Mouse (Mus musculus): Measurements from ENCODE around the gene Trip13.

Gene Trip13

DNA sequence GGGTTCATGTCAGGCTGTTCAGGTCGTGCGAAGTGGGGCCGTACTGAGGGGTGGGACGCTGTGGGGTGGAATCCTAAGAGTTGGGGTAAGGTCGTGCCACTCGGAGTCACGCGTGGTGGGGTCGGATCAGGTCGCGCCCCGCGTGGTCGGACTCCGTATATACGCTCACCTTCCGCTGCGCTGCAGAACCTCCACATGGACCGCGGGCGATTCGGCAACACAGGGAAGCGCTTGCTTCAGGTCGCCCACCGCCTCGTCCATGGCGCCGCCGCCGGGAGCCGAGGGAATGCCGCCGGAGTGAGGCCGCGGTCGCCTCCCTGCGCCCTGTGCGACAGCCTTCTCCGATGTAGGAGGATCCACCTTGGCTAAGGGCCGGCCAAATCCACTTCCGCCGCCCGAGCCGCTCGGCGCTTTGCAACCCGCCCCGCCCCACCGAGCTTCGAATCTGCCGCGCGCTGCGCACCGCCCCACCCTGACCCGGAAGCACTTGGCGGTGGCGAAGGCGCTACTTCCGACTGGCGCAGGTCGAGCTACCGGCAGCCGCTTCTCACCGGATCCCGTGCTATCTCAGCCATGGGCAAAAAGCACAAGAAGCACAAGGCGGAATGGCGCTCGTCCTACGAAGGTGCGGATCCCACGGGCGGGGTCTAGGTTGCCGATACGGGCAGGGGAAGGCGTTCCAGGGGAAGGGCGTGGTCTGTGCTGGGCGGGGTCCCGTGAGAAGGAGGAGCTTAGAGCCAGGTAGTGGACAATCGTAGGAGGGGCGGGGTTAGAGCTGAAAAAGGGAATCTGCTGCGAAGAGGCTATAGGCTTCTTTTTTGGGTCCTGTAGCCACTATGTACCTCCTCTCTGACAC is at the start of gene Trip13, which contains the start of gene Brd9:
Gene Trip13 (minus strand): TSS at position 464 of the 856 bp plus-strand sequence.
Gene Brd9 (plus strand): TSS at position 491 of the 856 bp plus-strand sequence.
- ChIA-PET POLR2A (interaction anchor here (0.5 to 3.0 kb wide), 101 partner anchors 8 to 680 kb away, joined by 3 to 27 read pairs (median 4); partner anchors contain the start of genes Cep72 (in 3 of the 4), Pdcd6 (in 3 of the 4), Tppp (in 3 of the 4) and Ccdc127 (in 2 of the 4)), CTCF (interaction anchor here in 3 of 4 experiments (0.6 to 2.1 kb wide), 8 partner anchors 33 to 520 kb away, joined by 3 to 7 read pairs (median 3); partner anchors contain the start of gene Nkd2 (in 1 of the 3))

GRCm38 (mm10) chr13:73976935-73977334 is 39.4 kb upstream of the Trip13 start:
- CTCF ChIA-PET: no interaction called here
- POLR2A ChIA-PET: no interaction called here

- POLR2A ChIA-PET: no interaction called here
- CTCF ChIA-PET: no interaction called here
Measured at GRCm38 (mm10) chr13:73974523-73974922, 36.9 kb upstream of the Trip13 start.

DNA sequence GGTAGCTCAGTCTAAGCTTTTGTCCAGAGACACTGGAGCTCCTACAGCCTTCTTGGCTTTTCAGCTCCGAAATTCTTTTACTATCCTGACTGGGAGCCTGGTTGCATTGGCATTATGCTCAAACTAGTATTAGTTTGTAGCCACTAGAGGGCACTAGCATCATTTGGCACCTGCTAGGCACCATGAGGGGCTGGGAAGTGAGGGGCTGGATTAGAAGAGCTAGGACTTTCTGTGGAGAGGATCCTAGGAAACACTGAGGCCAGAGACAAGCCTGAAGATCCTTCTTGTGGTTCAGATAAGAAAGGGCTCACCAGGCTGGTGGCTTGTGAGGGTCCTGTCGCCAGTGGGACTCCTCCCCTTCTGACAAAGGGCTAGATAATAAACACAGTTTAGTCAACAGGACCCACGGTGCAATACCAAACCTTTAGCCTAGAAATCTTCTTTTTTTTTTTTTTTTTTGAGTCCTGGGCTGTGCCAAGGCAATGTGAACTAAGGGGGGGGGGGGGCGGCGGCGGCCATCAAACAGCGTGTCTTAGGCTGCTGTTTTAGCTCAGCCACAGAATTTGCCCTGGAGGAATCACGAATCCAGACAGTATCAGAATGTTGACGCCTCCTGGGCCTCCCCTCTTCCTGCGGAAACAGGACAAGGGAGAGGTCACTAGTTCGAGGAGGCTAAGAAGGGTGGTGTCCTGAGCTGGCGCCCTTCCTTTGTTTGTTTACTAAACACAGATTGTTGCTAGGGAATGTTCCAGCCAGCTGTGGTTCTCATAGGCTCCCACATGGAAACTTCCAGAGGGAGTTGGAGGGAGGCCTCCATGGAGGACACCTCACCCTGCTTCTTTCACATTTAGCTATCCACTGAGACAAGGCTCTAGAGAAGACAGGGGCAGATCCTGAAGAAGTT is 33.2 kb upstream of the Trip13 start:
- ChIA-PET CTCF (interaction anchor here (0.6 to 2.0 kb wide), 52 partner anchors 9 to 1186 kb away, joined by 3 to 11 read pairs (median 4); partner anchors contain the start of genes Brd9 (in 1 of the 4), Cep72 (in 1 of the 4), Slc6a18 (in 1 of the 4) and Tppp (in 1 of the 4)), POLR2A (interaction anchor here (0.6 to 2.3 kb wide), 17 partner anchors 10 to 380 kb away, joined by 3 to 10 read pairs (median 3); partner anchors contain the start of genes Brd9 (in 3 of the 4), Trip13 (in 3 of the 4), Cep72 (in 1 of the 4) and Tppp (in 1 of the 4))

- CTCF ChIA-PET: no interaction called here
- POLR2A ChIA-PET: interaction anchor here in 2 of 4 experiments (0.8 to 1.5 kb wide), 2 partner anchors 23 to 26 kb away, joined by 3 to 5 read pairs; partner anchors contain the start of genes Brd9 (in 1 of the 2) and Trip13 (in 1 of the 2)
Measured at GRCm38 (mm10) chr13:73963551-73963950, 26.0 kb upstream of the Trip13 start, which contains the start of gene Zdhhc11. TSS of gene Zdhhc11 (plus strand) at chr13:73963851.

- CTCF ChIA-PET: interaction anchor here in 2 of 4 experiments (0.6 to 1.2 kb wide), 2 partner anchors 9 to 49 kb away, joined by 5 to 7 read pairs; no protein-coding TSS in a partner anchor
- POLR2A ChIA-PET: interaction anchor here in 2 of 4 experiments (1.0 to 1.4 kb wide), 2 partner anchors 9 to 23 kb away, joined by 6 to 7 read pairs; partner anchors contain the start of genes Brd9 (in 1 of the 2) and Trip13 (in 1 of the 2)
Measured at GRCm38 (mm10) chr13:73961177-73961576, 23.6 kb upstream of the Trip13 start.

GRCm38 (mm10) chr13:73960117-73960652 is 22.6 kb upstream of the Trip13 start:
- ChIA-PET CTCF (no interaction called here), POLR2A (interaction anchor here in 2 of 4 experiments (0.9 to 1.4 kb wide), 2 partner anchors 10 to 248 kb away, joined by 3 to 7 read pairs; partner anchors contain the start of gene Exoc3 (in 1 of the 2))

DNA sequence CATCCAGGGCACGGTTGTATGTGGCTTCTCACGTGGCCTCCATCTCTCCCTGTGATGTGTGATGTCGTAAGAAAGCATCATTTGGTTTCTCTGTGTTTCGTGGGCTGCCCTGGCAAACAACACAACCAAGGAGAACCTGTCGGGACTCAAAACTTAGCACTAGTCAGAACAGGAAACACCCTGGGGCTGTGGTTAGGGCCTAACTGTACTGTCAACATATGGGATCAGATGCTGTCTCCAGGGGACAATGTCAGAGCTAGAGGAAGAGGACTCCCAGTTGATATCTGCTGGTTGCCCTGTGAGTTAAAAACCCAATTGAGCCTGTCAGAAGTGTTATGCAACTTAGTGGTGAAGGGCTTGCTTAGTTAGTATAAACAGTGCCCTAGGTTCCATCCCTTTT is 17.9 kb upstream of the Trip13 start:
- ChIA-PET CTCF (no interaction called here), POLR2A (interaction anchor here in 1 of 4 experiments (0.9 kb wide), 1 partner anchor 9 kb away, joined by 3 read pairs; no protein-coding TSS in a partner anchor)

DNA sequence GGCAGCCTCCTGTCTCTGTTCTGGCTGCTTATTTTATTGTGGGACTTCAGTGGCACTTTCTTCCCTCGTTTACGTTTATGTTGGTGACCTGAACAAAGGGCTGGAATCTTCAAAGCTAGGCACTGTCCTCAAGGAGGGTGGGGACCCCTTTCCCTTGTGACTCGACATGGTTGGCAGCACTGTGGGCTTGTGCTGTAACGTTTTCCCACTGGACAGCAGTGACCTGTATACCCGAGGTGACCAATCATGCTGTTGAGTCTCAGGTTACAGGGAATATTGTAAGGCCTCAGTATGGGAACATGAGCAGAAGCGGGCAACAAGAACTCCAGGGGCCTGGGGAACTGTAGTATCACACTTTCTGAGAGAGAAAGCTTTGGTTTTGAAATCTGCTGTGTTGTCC is 17.1 kb upstream of the Trip13 start:
- CTCF ChIA-PET: no interaction called here
- POLR2A ChIA-PET: no interaction called here

DNA sequence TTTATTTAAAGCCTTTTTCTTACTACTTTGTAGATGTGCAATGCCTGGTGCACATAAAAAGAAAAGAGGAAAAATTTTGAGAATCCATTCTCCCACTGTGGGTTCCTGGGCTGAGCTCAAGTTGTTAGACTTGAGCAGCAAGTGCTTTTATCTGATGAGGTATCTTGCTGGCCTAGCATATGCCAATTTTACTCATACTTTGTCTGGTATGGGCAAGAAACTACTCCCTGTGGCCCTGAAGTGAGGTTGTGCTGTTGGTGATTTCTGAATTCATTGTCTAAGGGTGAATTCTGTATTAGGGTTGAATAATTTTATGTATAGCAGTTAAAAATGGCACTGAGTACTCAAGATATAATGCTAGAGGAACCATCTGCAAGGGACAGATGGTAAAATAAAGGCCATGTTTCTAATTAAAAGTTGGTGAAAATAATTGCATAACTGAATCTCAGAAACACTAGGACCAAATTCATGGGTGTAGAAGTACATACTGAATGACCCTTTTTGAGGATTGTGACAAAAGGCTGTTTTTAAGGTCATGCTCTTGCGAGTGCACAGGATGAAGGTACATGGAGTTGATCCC is 16.1 kb upstream of the Trip13 start:
- ChIA-PET CTCF (no interaction called here), POLR2A (no interaction called here)

- ChIA-PET CTCF (no interaction called here), POLR2A (interaction anchor here in 1 of 4 experiments (1.1 kb wide), 1 partner anchor 13 kb away, joined by 3 read pairs; no protein-coding TSS in a partner anchor)
Measured at GRCm38 (mm10) chr13:73944606-73945005, 7.0 kb upstream of the Trip13 start.

DNA sequence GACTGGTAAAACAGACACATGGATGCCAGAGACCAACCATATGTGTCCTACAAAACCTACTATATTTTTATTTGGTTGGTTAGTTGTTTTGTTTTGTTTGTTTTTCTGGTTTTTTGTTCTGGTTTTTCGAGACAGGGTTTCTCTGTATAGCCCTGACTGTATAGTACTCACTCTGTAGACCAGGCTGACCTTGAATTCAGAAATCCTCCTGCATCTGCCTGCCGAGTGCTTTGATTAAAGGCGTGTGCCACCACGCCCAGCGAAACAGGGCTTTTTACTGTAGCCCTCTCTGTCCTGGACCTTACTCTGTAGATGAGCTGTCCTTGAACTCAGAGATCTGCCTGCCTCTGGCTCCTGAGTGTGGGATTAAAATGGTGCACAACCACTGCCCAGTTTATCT is 1.5 kb upstream of the Trip13 start:
- POLR2A ChIA-PET: interaction anchor here in 2 of 4 experiments (1.1 to 3.0 kb wide), 4 partner anchors 11 to 157 kb away, joined by 3 to 27 read pairs (median 10); partner anchors contain the start of gene Tppp (in 1 of the 2)

GRCm38 (mm10) chr13:73938177-73938560 is 585 bp upstream of the Trip13 start:
- ChIA-PET CTCF (interaction anchor here in 3 of 4 experiments (0.6 to 2.1 kb wide), 6 partner anchors 33 to 519 kb away, joined by 3 to 7 read pairs (median 3); no protein-coding TSS in a partner anchor), POLR2A (interaction anchor here (0.5 to 3.0 kb wide), 96 partner anchors 8 to 679 kb away, joined by 3 to 27 read pairs (median 4); partner anchors contain the start of genes Cep72 (in 3 of the 4), Pdcd6 (in 3 of the 4), Tppp (in 3 of the 4) and Ccdc127 (in 2 of the 4))

More for the DNA sequence above, 1.5 kb upstream of the Trip13 start:
- CTCF ChIA-PET: no interaction called here

DNA sequence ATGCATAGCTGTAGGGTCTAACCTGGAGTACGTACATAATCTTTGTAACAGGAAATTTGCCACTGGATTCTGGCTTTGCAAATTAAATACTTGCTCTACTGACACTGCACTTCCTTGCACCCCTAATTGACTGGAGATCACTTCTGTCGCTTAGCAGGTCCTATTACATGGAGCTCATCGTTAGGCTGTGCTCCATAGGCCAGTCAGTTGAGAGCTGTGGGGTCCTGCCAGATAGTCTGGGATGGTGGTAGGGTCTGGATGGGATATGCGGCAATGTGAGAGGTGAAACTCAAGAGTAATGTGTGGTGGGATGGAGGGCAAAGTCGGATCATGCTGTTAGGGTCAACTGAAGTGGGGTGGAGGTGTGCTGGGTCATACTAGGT is 655 bp downstream of the Trip13 start:
- CTCF ChIA-PET: interaction anchor here in 3 of 4 experiments (0.7 to 2.1 kb wide), 7 partner anchors 34 to 224 kb away, joined by 3 to 9 read pairs (median 3); partner anchors contain the start of gene Nkd2 (in 1 of the 3)
- POLR2A ChIA-PET: interaction anchor here in 3 of 4 experiments (0.6 to 3.0 kb wide), 58 partner anchors 8 to 680 kb away, joined by 3 to 27 read pairs (median 5); partner anchors contain the start of genes Tppp (in 3 of the 3), Ccdc127 (in 2 of the 3), Cep72 (in 2 of the 3) and Pdcd6 (in 2 of the 3)

- POLR2A ChIA-PET: interaction anchor here in 1 of 4 experiments (1.0 to 1.5 kb wide), 3 partner anchors 8 to 14 kb away, joined by 3 to 4 read pairs (median 3); no protein-coding TSS in a partner anchor
- CTCF ChIA-PET: interaction anchor here in 1 of 4 experiments (0.6 kb wide), 1 partner anchor 39 kb away, joined by 9 read pairs; no protein-coding TSS in a partner anchor
Measured at GRCm38 (mm10) chr13:73932201-73932600, 5.4 kb downstream of the Trip13 start.

- ChIA-PET CTCF (no interaction called here), POLR2A (interaction anchor here in 1 of 4 experiments (1.0 kb wide), 1 partner anchor 25 kb away, joined by 3 read pairs; the partner anchor contains the start of genes Brd9 and Trip13)
Measured at GRCm38 (mm10) chr13:73913066-73913465, 24.5 kb downstream of the Trip13 start.

Data from embryonic stem cell, embryonic (primary cell).